Mouse (Mus musculus): ENCODE results near the gene Ttf2. TPM values are rescaled to one million over a fixed set of nuclear protein-coding genes. Genes with fewer than 3 reads are reported as not detected.

The Ttf2 gene
- 35.6 and 36.0 TPM in 2 replicates for polyA plus RNA-seq (2016; fragmentation: Nextera tagmentation; extraction: Ambion mirVana)

DNA sequence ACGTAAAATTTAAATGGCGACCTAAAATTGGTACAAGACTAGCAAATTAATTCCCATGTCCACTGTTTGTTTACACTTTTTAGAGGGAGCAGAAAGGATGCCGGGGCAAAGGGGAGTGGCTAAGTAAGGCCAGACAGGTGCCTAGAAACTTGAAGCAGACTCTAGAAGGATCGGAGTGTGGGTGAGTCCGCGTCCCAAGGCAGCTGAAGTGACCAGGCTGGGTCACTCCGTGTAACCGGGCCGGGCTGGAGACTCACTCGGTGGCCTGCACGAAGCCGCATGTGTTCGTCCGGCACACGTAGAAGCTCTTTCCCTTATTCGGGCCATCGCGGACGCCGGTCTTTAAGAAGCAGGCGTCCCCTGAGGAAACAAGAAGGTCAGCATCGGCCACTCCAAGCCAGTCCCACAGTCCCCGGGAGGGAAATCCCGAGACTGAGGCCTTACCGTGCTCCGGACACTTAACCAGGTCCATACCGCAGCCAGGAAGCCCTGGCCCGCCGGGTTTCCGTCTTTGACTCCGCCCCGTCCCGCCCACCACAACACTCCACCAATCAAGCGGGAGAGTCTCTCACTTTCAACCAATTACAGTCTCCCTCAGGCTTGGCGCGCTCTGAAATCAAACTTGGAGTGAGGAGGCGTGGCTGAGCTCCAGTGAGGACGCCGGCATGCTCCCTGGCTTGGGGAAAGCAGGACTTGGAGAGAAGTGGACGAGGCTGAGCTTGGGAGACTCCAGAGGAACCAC, at the start of gene Ttf2:
Gene Ttf2 (minus strand): TSS at position 488 of the 742 bp plus-strand sequence.
- peaks cover 13% of the 10 kb centered on the region for H3K4me1 ChIP-seq
- H3K27ac ChIP-seq: peak within 1 kb of the TSS; percentile 91
- H3K4me3 ChIP-seq: peak within 1 kb of the TSS; percentile 66
- peak; percentile 94 for DNase-seq (ENCODE audit: extremely low spot score, low spot score)
- no peaks in the 10 kb centered on the region for H3K27me3 ChIP-seq (ENCODE audit: poor library complexity, severe bottlenecking)
- under 1% methylated on average over 40 of the region's 40 CpGs for WGBS
- H3K9me3 ChIP-seq: no peaks in the 10 kb centered on the region
- H3K36me3 ChIP-seq (replicated peaks): peaks cover 23% of the 10 kb centered on the region

GRCm38 (mm10) chr3:101018494-101018893, 49.0 kb upstream of the Ttf2 start:
- Histone ChIP-seq H3K27ac (no peak overlapping the region), H3K4me1 (peaks cover 24% of the 10 kb centered on the region), H3K36me3 (replicated peaks) (no peaks in the 10 kb centered on the region), H3K27me3 (ENCODE audit: poor library complexity, severe bottlenecking) (no peaks in the 10 kb centered on the region), H3K4me3 (no peak overlapping the region), H3K9me3 (no peaks in the 10 kb centered on the region)
- no peak for DNase-seq (ENCODE audit: extremely low spot score, low spot score)
- 92% methylated on average over 6 of the region's 6 CpGs for WGBS

GRCm38 (mm10) chr3:101016050-101016449, 46.6 kb upstream of the Ttf2 start:
- DNase-seq (ENCODE audit: extremely low spot score, low spot score): no peak
- Histone ChIP-seq H3K36me3 (replicated peaks) (no peaks in the 10 kb centered on the region), H3K4me1 (peaks cover 38% of the 10 kb centered on the region), H3K9me3 (no peaks in the 10 kb centered on the region), H3K27ac (no peak overlapping the region), H3K27me3 (ENCODE audit: poor library complexity, severe bottlenecking) (no peaks in the 10 kb centered on the region), H3K4me3 (no peak overlapping the region)
- 92% methylated on average over 7 of the region's 7 CpGs for WGBS

- DNase-seq (ENCODE audit: extremely low spot score, low spot score): no peak
- H3K9me3 ChIP-seq: no peaks in the 10 kb centered on the region
- no peak overlapping the region for H3K27ac ChIP-seq
- WGBS: 72% methylated on average over 4 of the region's 4 CpGs
- no peak overlapping the region for H3K4me3 ChIP-seq
- H3K4me1 ChIP-seq: peaks cover 38% of the 10 kb centered on the region
- no peaks in the 10 kb centered on the region for H3K27me3 ChIP-seq (ENCODE audit: poor library complexity, severe bottlenecking)
- no peaks in the 10 kb centered on the region for H3K36me3 ChIP-seq (replicated peaks)
These were observed 45.8 kb upstream of the Ttf2 start for GRCm38 (mm10) chr3:101015254-101015653.

- H3K4me1 ChIP-seq: peaks cover 38% of the 10 kb centered on the region
- WGBS: 95% methylated on average over 3 of the region's 3 CpGs
- H3K27ac ChIP-seq: no peak overlapping the region
- no peaks in the 10 kb centered on the region for H3K27me3 ChIP-seq (ENCODE audit: poor library complexity, severe bottlenecking)
- no peaks in the 10 kb centered on the region for H3K9me3 ChIP-seq
- H3K36me3 ChIP-seq (replicated peaks): no peaks in the 10 kb centered on the region
- H3K4me3 ChIP-seq: no peak overlapping the region
- DNase-seq (ENCODE audit: extremely low spot score, low spot score): no peak
These were observed 44.1 kb upstream of the Ttf2 start for GRCm38 (mm10) chr3:101013536-101013935.

- no peak for DNase-seq (ENCODE audit: extremely low spot score, low spot score)
- Histone ChIP-seq H3K4me1 (peaks cover 38% of the 10 kb centered on the region), H3K27ac (0 out of 2 replicates have a peak overlapping the region, but pooled peaks have one; percentile 40), H3K36me3 (replicated peaks) (no peaks in the 10 kb centered on the region), H3K4me3 (no peak overlapping the region), H3K27me3 (ENCODE audit: poor library complexity, severe bottlenecking) (no peaks in the 10 kb centered on the region), H3K9me3 (no peaks in the 10 kb centered on the region)
- 96% methylated on average over 10 of the region's 10 CpGs for WGBS
These were observed 43.5 kb upstream of the Ttf2 start for GRCm38 (mm10) chr3:101013005-101013404.

GRCm38 (mm10) chr3:101012597-101012996, 43.1 kb upstream of the Ttf2 start:
- WGBS: 86% methylated on average over 8 of the region's 8 CpGs
- no peaks in the 10 kb centered on the region for H3K36me3 ChIP-seq (replicated peaks)
- H3K27me3 ChIP-seq (ENCODE audit: poor library complexity, severe bottlenecking): no peaks in the 10 kb centered on the region
- H3K4me3 ChIP-seq: no peak overlapping the region
- no peak for DNase-seq (ENCODE audit: extremely low spot score, low spot score)
- H3K27ac ChIP-seq: 0 out of 2 replicates have a peak overlapping the region, but pooled peaks have one; percentile 35
- H3K9me3 ChIP-seq: no peaks in the 10 kb centered on the region
- peaks cover 38% of the 10 kb centered on the region for H3K4me1 ChIP-seq

DNA sequence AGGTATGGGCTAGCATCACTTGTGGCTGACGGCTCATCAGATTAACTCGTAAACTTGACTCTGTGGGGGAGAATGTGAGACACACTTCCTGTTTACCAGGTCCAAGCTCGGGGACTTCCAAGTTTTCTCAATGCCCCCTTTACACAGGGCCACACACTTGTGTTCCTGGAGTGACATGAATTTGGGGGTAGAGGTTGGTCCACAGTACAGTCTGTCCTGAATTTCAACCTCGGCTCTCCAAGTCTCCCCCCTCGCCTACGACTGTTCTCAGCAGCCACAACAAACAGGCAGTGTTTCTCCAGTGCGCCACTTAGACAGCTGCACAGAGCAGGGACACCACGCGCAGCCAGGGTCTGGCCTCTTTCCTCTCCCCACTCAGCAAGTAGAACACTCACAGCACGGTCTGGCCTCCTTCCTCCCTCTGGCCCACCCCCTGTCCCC, 42.7 kb upstream of the Ttf2 start:
- no peaks in the 10 kb centered on the region for H3K9me3 ChIP-seq
- no peaks in the 10 kb centered on the region for H3K27me3 ChIP-seq (ENCODE audit: poor library complexity, severe bottlenecking)
- no peak overlapping the region for H3K4me3 ChIP-seq
- peaks cover 38% of the 10 kb centered on the region for H3K4me1 ChIP-seq
- 0 out of 2 replicates have a peak overlapping the region, but pooled peaks have one; percentile 35 for H3K27ac ChIP-seq
- DNase-seq (ENCODE audit: extremely low spot score, low spot score): no peak
- no peaks in the 10 kb centered on the region for H3K36me3 ChIP-seq (replicated peaks)
- WGBS: 79% methylated on average over 10 of the region's 10 CpGs

- no peak for DNase-seq (ENCODE audit: extremely low spot score, low spot score)
- Histone ChIP-seq H3K27me3 (ENCODE audit: poor library complexity, severe bottlenecking) (no peaks in the 10 kb centered on the region), H3K4me1 (peaks cover 38% of the 10 kb centered on the region), H3K27ac (no peak overlapping the region), H3K9me3 (no peaks in the 10 kb centered on the region), H3K4me3 (no peak overlapping the region), H3K36me3 (replicated peaks) (no peaks in the 10 kb centered on the region)
- 73% methylated on average over 5 of the region's 5 CpGs for WGBS
These were observed 41.7 kb upstream of the Ttf2 start for GRCm38 (mm10) chr3:101011203-101011600.

- Histone ChIP-seq H3K4me1 (peaks cover 33% of the 10 kb centered on the region), H3K4me3 (no peak overlapping the region), H3K27me3 (ENCODE audit: poor library complexity, severe bottlenecking) (no peaks in the 10 kb centered on the region), H3K9me3 (no peaks in the 10 kb centered on the region), H3K36me3 (replicated peaks) (no peaks in the 10 kb centered on the region), H3K27ac (no peak overlapping the region)
- no peak for DNase-seq (ENCODE audit: extremely low spot score, low spot score)
- 92% methylated on average over 4 of the region's 4 CpGs for WGBS
These were observed 41.2 kb upstream of the Ttf2 start for GRCm38 (mm10) chr3:101010589-101011202.

- Histone ChIP-seq H3K9me3 (no peaks in the 10 kb centered on the region), H3K4me1 (peaks cover 7% of the 10 kb centered on the region), H3K4me3 (no peak overlapping the region), H3K36me3 (replicated peaks) (no peaks in the 10 kb centered on the region), H3K27ac (no peak overlapping the region), H3K27me3 (ENCODE audit: poor library complexity, severe bottlenecking) (no peaks in the 10 kb centered on the region)
- DNase-seq (ENCODE audit: extremely low spot score, low spot score): no peak
- WGBS: 84% methylated on average over 5 of the region's 5 CpGs
These were observed 37.8 kb upstream of the Ttf2 start for GRCm38 (mm10) chr3:101007112-101007782.

DNA sequence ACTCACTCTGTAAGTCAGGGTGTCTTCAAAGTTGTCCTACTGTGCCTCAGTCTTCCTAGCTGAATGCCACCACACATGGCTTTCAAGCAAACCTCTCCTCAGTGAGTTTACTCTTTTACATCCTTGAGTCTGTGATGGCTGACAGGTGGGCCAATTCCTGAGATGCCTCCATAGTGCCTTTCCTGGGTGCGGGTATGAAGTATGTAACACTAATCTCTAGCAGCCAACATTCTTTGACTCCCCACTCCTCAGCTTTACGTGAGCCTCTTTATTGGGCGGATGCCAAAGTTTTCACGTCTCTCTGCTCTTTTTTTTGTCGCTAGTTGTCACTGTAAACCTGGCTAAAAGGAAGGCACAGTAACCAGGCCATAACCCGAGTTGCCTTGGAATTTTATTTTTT, 35.9 kb upstream of the Ttf2 start:
- Histone ChIP-seq H3K9me3 (no peaks in the 10 kb centered on the region), H3K36me3 (replicated peaks) (no peaks in the 10 kb centered on the region), H3K27ac (no peak overlapping the region), H3K27me3 (ENCODE audit: poor library complexity, severe bottlenecking) (no peaks in the 10 kb centered on the region), H3K4me1 (no peaks in the 10 kb centered on the region), H3K4me3 (no peak overlapping the region)
- no peak for DNase-seq (ENCODE audit: extremely low spot score, low spot score)
- 91% methylated on average over 6 of the region's 6 CpGs for WGBS

Measured in forebrain, embryonic 10.5 days (tissue).